Mouse (Mus musculus): Measurements from ENCODE around the gene Rpl9-ps1. TPM values are rescaled to one million over a fixed set of nuclear protein-coding genes. Genes with fewer than 3 reads are reported as not detected.

Gene Rpl9-ps1
- total and polyA plus RNA-seq, 3 experiments = not detected

- TF ChIP-seq CTCF (IDR thresholded peaks at IDR 0.05) (no peak), POLR2A (IDR thresholded peaks at IDR 0.05; ENCODE audit: insufficient read depth, low read depth, low read length) (no peak), EP300 (IDR thresholded peaks at IDR 0.05; ENCODE audit: insufficient read depth, low read depth, low read length) (no peak)
- Histone ChIP-seq H3K4me3 (no peak overlapping the region), H3K79me2 (replicated peaks; ENCODE audit: control insufficient read depth, insufficient read depth, low read length) (no peaks in the 10 kb centered on the region), H3K27me3 (ENCODE audit: control insufficient read depth, insufficient read depth, low read length) (no peaks in the 10 kb centered on the region), H3K27ac (no peak overlapping the region), H3K4me1 (ENCODE audit: control insufficient read depth, insufficient read depth, low read length) (no peaks in the 10 kb centered on the region), H3K9ac (ENCODE audit: low read depth, low read length) (no peak overlapping the region), H3K36me3 (ENCODE audit: control insufficient read depth, insufficient read depth, low read length) (no peaks in the 10 kb centered on the region)
- 86% methylated on average over 4 of the region's 4 CpGs for WGBS
- intact Hi-C loops (cut with DNase I) = no loop called here
- DNase-seq = no peak
These were observed 40.7 kb downstream of the Rpl9-ps1 start for GRCm38 (mm10) chr11:83604698-83605097.

- Histone ChIP-seq H3K36me3 (ENCODE audit: control insufficient read depth, insufficient read depth, low read length) (no peaks in the 10 kb centered on the region), H3K27ac (no peak overlapping the region), H3K79me2 (replicated peaks; ENCODE audit: control insufficient read depth, insufficient read depth, low read length) (no peaks in the 10 kb centered on the region), H3K27me3 (ENCODE audit: control insufficient read depth, insufficient read depth, low read length) (no peaks in the 10 kb centered on the region), H3K9ac (ENCODE audit: low read depth, low read length) (no peak overlapping the region), H3K4me3 (no peak overlapping the region), H3K4me1 (ENCODE audit: control insufficient read depth, insufficient read depth, low read length) (no peaks in the 10 kb centered on the region)
- 96% methylated on average over 3 of the region's 3 CpGs for WGBS
- intact Hi-C loops (cut with DNase I) = no loop called here
- DNase-seq = no peak
- TF ChIP-seq CTCF (IDR thresholded peaks at IDR 0.05) = no peak
- no peak for TF ChIP-seq EP300 (IDR thresholded peaks at IDR 0.05; ENCODE audit: insufficient read depth, low read depth, low read length)
- TF ChIP-seq POLR2A (IDR thresholded peaks at IDR 0.05; ENCODE audit: insufficient read depth, low read depth, low read length) = no peak
These were observed 42.0 kb downstream of the Rpl9-ps1 start for GRCm38 (mm10) chr11:83603399-83603798.

GRCm38 (mm10) chr11:83600576-83600975 lies 44.8 kb downstream of the Rpl9-ps1 start:
- TF ChIP-seq CTCF (IDR thresholded peaks at IDR 0.05) = no peak
- no peak for TF ChIP-seq EP300 (IDR thresholded peaks at IDR 0.05; ENCODE audit: insufficient read depth, low read depth, low read length)
- TF ChIP-seq POLR2A (IDR thresholded peaks at IDR 0.05; ENCODE audit: insufficient read depth, low read depth, low read length) = no peak
- no peaks in the 10 kb centered on the region for H3K27me3 ChIP-seq (ENCODE audit: control insufficient read depth, insufficient read depth, low read length)
- no peak overlapping the region for H3K27ac ChIP-seq
- H3K4me1 ChIP-seq (ENCODE audit: control insufficient read depth, insufficient read depth, low read length) = no peaks in the 10 kb centered on the region
- 86% methylated on average over 2 of the region's 2 CpGs for WGBS
- no peaks in the 10 kb centered on the region for H3K79me2 ChIP-seq (replicated peaks; ENCODE audit: control insufficient read depth, insufficient read depth, low read length)
- H3K4me3 ChIP-seq = no peak overlapping the region
- no peaks in the 10 kb centered on the region for H3K36me3 ChIP-seq (ENCODE audit: control insufficient read depth, insufficient read depth, low read length)
- no peak overlapping the region for H3K9ac ChIP-seq (ENCODE audit: low read depth, low read length)
- DNase-seq = no peak
- intact Hi-C loops (cut with DNase I) = no loop called here

GRCm38 (mm10) chr11:83598991-83599390 lies 46.4 kb downstream of the Rpl9-ps1 start:
- no peak overlapping the region for H3K9ac ChIP-seq (ENCODE audit: low read depth, low read length)
- intact Hi-C loops (cut with DNase I) = no loop called here
- no peaks in the 10 kb centered on the region for H3K36me3 ChIP-seq (ENCODE audit: control insufficient read depth, insufficient read depth, low read length)
- no peak overlapping the region for H3K4me3 ChIP-seq
- DNase-seq = no peak
- no peak overlapping the region for H3K27ac ChIP-seq
- H3K27me3 ChIP-seq (ENCODE audit: control insufficient read depth, insufficient read depth, low read length) = no peaks in the 10 kb centered on the region
- no peaks in the 10 kb centered on the region for H3K4me1 ChIP-seq (ENCODE audit: control insufficient read depth, insufficient read depth, low read length)
- 63% methylated on average over 3 of the region's 3 CpGs for WGBS
- no peak for TF ChIP-seq CTCF (IDR thresholded peaks at IDR 0.05)
- TF ChIP-seq EP300 (IDR thresholded peaks at IDR 0.05; ENCODE audit: insufficient read depth, low read depth, low read length) = no peak
- TF ChIP-seq POLR2A (IDR thresholded peaks at IDR 0.05; ENCODE audit: insufficient read depth, low read depth, low read length) = no peak
- H3K79me2 ChIP-seq (replicated peaks; ENCODE audit: control insufficient read depth, insufficient read depth, low read length) = no peaks in the 10 kb centered on the region

GRCm38 (mm10) chr11:83598207-83598837 lies 47.1 kb downstream of the Rpl9-ps1 start:
- Histone ChIP-seq H3K4me3 (no peak overlapping the region), H3K9ac (ENCODE audit: low read depth, low read length) (no peak overlapping the region), H3K36me3 (ENCODE audit: control insufficient read depth, insufficient read depth, low read length) (no peaks in the 10 kb centered on the region), H3K27ac (no peak overlapping the region), H3K79me2 (replicated peaks; ENCODE audit: control insufficient read depth, insufficient read depth, low read length) (no peaks in the 10 kb centered on the region), H3K4me1 (ENCODE audit: control insufficient read depth, insufficient read depth, low read length) (no peaks in the 10 kb centered on the region), H3K27me3 (ENCODE audit: control insufficient read depth, insufficient read depth, low read length) (no peaks in the 10 kb centered on the region)
- intact Hi-C loops (cut with DNase I) = no loop called here
- 87% methylated on average over 3 of the region's 3 CpGs for WGBS
- no peak for DNase-seq
- TF ChIP-seq EP300 (IDR thresholded peaks at IDR 0.05; ENCODE audit: insufficient read depth, low read depth, low read length) (no peak), POLR2A (IDR thresholded peaks at IDR 0.05; ENCODE audit: insufficient read depth, low read depth, low read length) (no peak), CTCF (IDR thresholded peaks at IDR 0.05) (no peak)

GRCm38 (mm10) chr11:83597796-83598195 lies 47.6 kb downstream of the Rpl9-ps1 start:
- H3K4me1 ChIP-seq (ENCODE audit: control insufficient read depth, insufficient read depth, low read length) = no peaks in the 10 kb centered on the region
- no peak for TF ChIP-seq POLR2A (IDR thresholded peaks at IDR 0.05; ENCODE audit: insufficient read depth, low read depth, low read length)
- no peak overlapping the region for H3K4me3 ChIP-seq
- no peak overlapping the region for H3K27ac ChIP-seq
- no peaks in the 10 kb centered on the region for H3K79me2 ChIP-seq (replicated peaks; ENCODE audit: control insufficient read depth, insufficient read depth, low read length)
- intact Hi-C loops (cut with DNase I) = no loop called here
- no peaks in the 10 kb centered on the region for H3K36me3 ChIP-seq (ENCODE audit: control insufficient read depth, insufficient read depth, low read length)
- no peak overlapping the region for H3K9ac ChIP-seq (ENCODE audit: low read depth, low read length)
- H3K27me3 ChIP-seq (ENCODE audit: control insufficient read depth, insufficient read depth, low read length) = no peaks in the 10 kb centered on the region
- no peak for DNase-seq
- WGBS = 94% methylated on average over 7 of the region's 7 CpGs

All from heart, adult 2 months (tissue).